Mouse (Mus musculus) bone marrow macrophage, adult 2 months (primary cell): ENCODE data around the gene Oxct2a.

Experiments
- CTCF ChIP-seq: IDR thresholded peaks from 2 replicates; pipeline ENCODE4 v1.5.1; 2012; ENCODE audit warnings: low read depth, mild to moderate bottlenecking, low read length, moderate library complexity
- POLR2A ChIP-seq: IDR thresholded peaks from 2 replicates; pipeline ENCODE4 v1.6.1; 2012; ENCODE audit warnings: mild to moderate bottlenecking, low read depth, low read length, borderline replicate concordance

DNA sequence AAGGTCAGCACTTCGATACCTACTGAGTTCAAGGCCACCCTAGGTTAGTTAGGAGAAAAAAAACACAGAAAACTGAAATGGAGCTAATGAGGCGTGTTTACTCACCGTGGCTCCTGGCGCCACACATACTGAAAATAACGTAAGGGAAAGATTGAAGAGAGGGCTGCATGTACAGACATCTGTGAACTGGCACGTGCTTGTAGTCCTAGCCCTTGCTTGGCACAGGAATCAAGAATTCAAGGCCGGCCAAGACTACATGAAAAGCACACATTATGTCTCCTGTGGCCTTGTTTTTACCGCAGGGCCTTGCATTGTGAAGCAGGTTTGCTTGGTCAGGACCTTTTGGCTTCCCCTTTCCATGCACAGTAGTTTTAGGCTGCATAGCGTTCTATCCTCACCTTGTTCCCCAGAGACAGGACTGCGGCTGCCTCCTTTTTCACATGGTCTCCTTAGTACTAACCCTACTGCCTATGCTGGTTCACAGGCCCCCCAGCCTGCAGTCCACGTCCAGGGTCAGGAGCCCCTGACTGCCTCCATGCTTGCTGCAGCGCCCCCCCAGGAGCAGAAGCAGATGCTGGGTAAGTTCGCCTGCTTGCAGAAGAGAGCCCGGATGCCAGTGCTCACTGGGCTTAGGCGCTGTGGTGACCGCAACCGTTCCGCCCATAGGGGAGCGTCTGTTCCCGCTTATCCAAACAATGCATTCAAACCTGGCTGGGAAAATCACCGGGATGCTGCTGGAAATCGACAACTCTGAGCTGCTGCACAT is 26.1 kb downstream of the Oxct2a start:
- TF ChIP-seq CTCF (no peak), POLR2A (no peak)
